In the genomic region with DNA sequence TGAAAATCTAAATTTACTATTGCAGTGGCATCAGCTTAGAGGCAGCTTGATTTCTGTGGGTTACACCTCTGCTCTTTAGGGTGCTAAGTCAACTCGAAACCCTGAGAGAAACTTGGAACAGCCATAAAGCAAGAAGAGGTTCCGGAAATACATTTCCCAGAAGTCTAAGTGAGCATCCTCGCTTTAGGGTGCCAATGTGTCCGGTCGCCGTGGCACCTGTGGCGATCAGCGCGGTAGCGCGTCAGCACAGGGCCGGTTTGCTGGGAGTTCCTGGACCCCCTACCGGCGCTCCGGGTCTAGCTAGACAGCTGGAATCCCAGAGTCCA, we compare ENCODE assay signal across 8 mouse cellular contexts. TPM values are rescaled to one million over a fixed set of nuclear protein-coding genes. Genes with fewer than 3 reads are reported as not detected.
A peak's percentile ranks its signal among the peaks of the same experiment; 100 is the strongest.
DNase-seq lines count a peak whose midpoint lies in the region; ATAC-seq and TF ChIP-seq lines count a peak whose summit lies in the region.

No protein-coding gene starts in this region.

- H3K27me3 ChIP-seq in erythroblast, embryonic 14.5 days (ENCODE audit: control insufficient read depth): peaks cover 3% of the 10 kb centered on the region
- H3K27me3 ChIP-seq in testis, adult 2 months (ENCODE audit: control insufficient read depth, insufficient read depth, low read length): no peaks in the 10 kb centered on the region
- H3K27me3 ChIP-seq in liver, embryonic 14.5 days (ENCODE audit: control insufficient read depth, insufficient read depth, low read length): no peaks in the 10 kb centered on the region

- TF ChIP-seq POLR2A in testis, adult 2 months (IDR thresholded peaks at IDR 0.05; ENCODE audit: control insufficient read depth, low read depth, low read length): no peak

- no peak for ATAC-seq in erythroblast, adult 5-6 weeks (replicated peaks; ENCODE audit: low FRiP score, poor library complexity, severe bottlenecking)
- no peak for ATAC-seq in liver, embryonic 14.5 days (ENCODE audit: insufficient read depth)
- ATAC-seq in megakaryocyte progenitor cell, adult 5-6 weeks (replicated peaks; ENCODE audit: poor library complexity): no peak

- H3K36me3 ChIP-seq in erythroblast, embryonic 14.5 days (ENCODE audit: control insufficient read depth): no peaks in the 10 kb centered on the region
- H3K36me3 ChIP-seq in testis, adult 2 months (ENCODE audit: control insufficient read depth, insufficient read depth, low read length): no peaks in the 10 kb centered on the region
- H3K36me3 ChIP-seq in liver, embryonic 14.5 days (replicated peaks; ENCODE audit: control insufficient read depth, insufficient read depth, low read depth): no peaks in the 10 kb centered on the region

- WGBS in liver, embryonic 14.5 days (ENCODE audit: insufficient replicate concordance): 10% methylated on average over 15 of the region's 15 CpGs

- peak overlapping the region; percentile 74 for H3K9ac ChIP-seq in liver, embryonic 14.5 days (replicated peaks)

- no peaks in the 10 kb centered on the region for H3K9me3 ChIP-seq in erythroblast, embryonic 14.5 days (ENCODE audit: control insufficient read depth, low read length)
- H3K9me3 ChIP-seq in liver, embryonic 14.5 days (ENCODE audit: control insufficient read depth, low read length): no peaks in the 10 kb centered on the region

- DNase-seq in testis, postnatal 14 days (ENCODE audit: low spot score): no peak
- no peak for DNase-seq in liver, embryonic 14.5 days (ENCODE audit: low read depth in 3 of 3, low spot score in 3 of 3)
- no peak for DNase-seq in right cerebral cortex, postnatal 10 days (ENCODE audit: low spot score in 2 of 2)
- DNase-seq in layer of hippocampus, adult 9-11 months: no peak

- H3K4me2 ChIP-seq in liver, embryonic 14.5 days (ENCODE audit: low read depth): peak overlapping the region; percentile 74

- peak overlapping the region; percentile 85 for H3K4me3 ChIP-seq in erythroblast, embryonic 14.5 days (replicated peaks)
- peak overlapping the region; percentile 94 for H3K4me3 ChIP-seq in testis, adult 2 months (ENCODE audit: control insufficient read depth, low read depth, low read length)
- H3K4me3 ChIP-seq in liver, embryonic 14.5 days (ENCODE audit: insufficient read depth in 1 of 2, low read depth in 2 of 2, low read length in 2 of 2): peak overlapping the region; percentile 72 to 93

- peaks cover 18% of the 10 kb centered on the region for H3K4me1 ChIP-seq in erythroblast, embryonic 14.5 days (ENCODE audit: control insufficient read depth)
- peaks cover 10% of the 10 kb centered on the region for H3K4me1 ChIP-seq in testis, adult 2 months (ENCODE audit: control insufficient read depth, insufficient read depth, low read length)
- H3K4me1 ChIP-seq in liver, embryonic 14.5 days (replicated peaks; ENCODE audit: control insufficient read depth in 2 of 2, insufficient read depth in 2 of 2, low read length in 1 of 2): peaks cover 2 to 10% of the 10 kb centered on the region in 2 experiments; a peak in 3 of 4 replicates

- peak overlapping the region; percentile 98 for H3K27ac ChIP-seq in testis, adult 2 months (ENCODE audit: control insufficient read depth, insufficient read depth, low read depth, low read length)
- no peak overlapping the region for H3K27ac ChIP-seq in liver, embryonic 14.5 days

- TF ChIP-seq CTCF in testis, adult 2 months (IDR thresholded peaks at IDR 0.05; ENCODE audit: control insufficient read depth, insufficient read depth, insufficient replicate concordance, low read depth, low read length): no peak
- TF ChIP-seq CTCF in liver, embryonic 14.5 days (IDR thresholded peaks at IDR 0.05; ENCODE audit: low read depth): no peak

- no peak for TF ChIP-seq EP300 in liver, embryonic 14.5 days (IDR thresholded peaks at IDR 0.05; ENCODE audit: low read depth)

RNA-seq across cellular contexts. Expression of a gene that starts 0.6 kb away (rescaled TPM):
- 0.03 TPM in 2 replicates for polyA plus RNA-seq in erythroblast, embryonic 14.5 days (2012)
- not detected in 2 replicates for total RNA-seq in erythroblast, adult 5-6 weeks (2015; ENCODE audit: low replicate concordance)
- total RNA-seq in erythroblast, adult 5-6 weeks (2017; ENCODE audit: low replicate concordance): 0.56 TPM in 1 of 2 replicates, not detected in the other
- polyA plus RNA-seq in testis, adult 2 months (2012; rRNA removed): 7.5 and 8.2 TPM in 2 replicates
- polyA plus RNA-seq in liver, embryonic 14.5 days (2012; rRNA removed): 0.54 and 0.80 TPM in 2 replicates
- polyA plus RNA-seq in liver, embryonic 14.5 days (2014; fragmentation: Nextera tagmentation; extraction: Ambion mirVana): 0.14 and 0.27 TPM in 2 replicates
- total RNA-seq in megakaryocyte progenitor cell, adult 5-6 weeks (2015): 0.37 and 1.1 TPM in 2 replicates
- total RNA-seq in megakaryocyte progenitor cell, adult 5-6 weeks (2017): 0.25 and 1.1 TPM in 2 replicates

RNA-seq across cellular contexts. Expression of a gene that starts 15.8 kb away (rescaled TPM):
- 22.8 and 28.8 TPM in 2 replicates for polyA plus RNA-seq in erythroblast, embryonic 14.5 days (2012)
- total RNA-seq in erythroblast, adult 5-6 weeks (2015; ENCODE audit: low replicate concordance): 45.0 and 92.0 TPM in 2 replicates
- 32.8 and 112 TPM in 2 replicates for total RNA-seq in erythroblast, adult 5-6 weeks (2017; ENCODE audit: low replicate concordance)
- 377 and 399 TPM in 2 replicates for polyA plus RNA-seq in testis, adult 2 months (2012; rRNA removed)
- 89.9 and 100 TPM in 2 replicates for polyA plus RNA-seq in liver, embryonic 14.5 days (2012; rRNA removed)
- 80.7 and 92.2 TPM in 2 replicates for polyA plus RNA-seq in liver, embryonic 14.5 days (2014; fragmentation: Nextera tagmentation; extraction: Ambion mirVana)
- total RNA-seq in megakaryocyte progenitor cell, adult 5-6 weeks (2015): 150 and 160 TPM in 2 replicates
- 123 and 179 TPM in 2 replicates for total RNA-seq in megakaryocyte progenitor cell, adult 5-6 weeks (2017)

RNA-seq across cellular contexts. Expression of a gene that starts 19.3 kb away (rescaled TPM):
- 39.9 and 103 TPM in 2 replicates for polyA plus RNA-seq in erythroblast, embryonic 14.5 days (2012)
- total RNA-seq in erythroblast, adult 5-6 weeks (2015; ENCODE audit: low replicate concordance): 97.4 and 99.3 TPM in 2 replicates
- total RNA-seq in erythroblast, adult 5-6 weeks (2017; ENCODE audit: low replicate concordance): 144 and 170 TPM in 2 replicates
- 107 and 115 TPM in 2 replicates for polyA plus RNA-seq in testis, adult 2 months (2012; rRNA removed)
- polyA plus RNA-seq in liver, embryonic 14.5 days (2012; rRNA removed): 42.5 and 92.3 TPM in 2 replicates
- polyA plus RNA-seq in liver, embryonic 14.5 days (2014; fragmentation: Nextera tagmentation; extraction: Ambion mirVana): 133 and 136 TPM in 2 replicates
- total RNA-seq in megakaryocyte progenitor cell, adult 5-6 weeks (2015): 145 and 150 TPM in 2 replicates
- 168 and 203 TPM in 2 replicates for total RNA-seq in megakaryocyte progenitor cell, adult 5-6 weeks (2017)

RNA-seq across cellular contexts. Expression of a gene that starts 41.0 kb away (rescaled TPM):
- polyA plus RNA-seq in erythroblast, embryonic 14.5 days (2012): 0.06 TPM in 1 of 2 replicates, not detected in the other
- not detected in 2 replicates for total RNA-seq in erythroblast, adult 5-6 weeks (2015; ENCODE audit: low replicate concordance)
- total RNA-seq in erythroblast, adult 5-6 weeks (2017; ENCODE audit: low replicate concordance): not detected in 2 replicates
- not detected in 2 replicates for polyA plus RNA-seq in testis, adult 2 months (2012; rRNA removed)
- not detected in 2 replicates for polyA plus RNA-seq in liver, embryonic 14.5 days (2012; rRNA removed)
- polyA plus RNA-seq in liver, embryonic 14.5 days (2014; fragmentation: Nextera tagmentation; extraction: Ambion mirVana): not detected in 2 replicates
- not detected in 2 replicates for total RNA-seq in megakaryocyte progenitor cell, adult 5-6 weeks (2015)
- total RNA-seq in megakaryocyte progenitor cell, adult 5-6 weeks (2017): not detected in 2 replicates

RNA-seq across cellular contexts. Expression of a gene that starts 44.1 kb away (rescaled TPM):
- 6.7 and 7.7 TPM in 2 replicates for polyA plus RNA-seq in erythroblast, embryonic 14.5 days (2012)
- 2.7 and 8.2 TPM in 2 replicates for total RNA-seq in erythroblast, adult 5-6 weeks (2015; ENCODE audit: low replicate concordance)
- total RNA-seq in erythroblast, adult 5-6 weeks (2017; ENCODE audit: low replicate concordance): 21.2 and 23.4 TPM in 2 replicates
- polyA plus RNA-seq in testis, adult 2 months (2012; rRNA removed): 4.3 and 5.6 TPM in 2 replicates
- 9.8 and 10.9 TPM in 2 replicates for polyA plus RNA-seq in liver, embryonic 14.5 days (2012; rRNA removed)
- 10.5 and 13.4 TPM in 2 replicates for polyA plus RNA-seq in liver, embryonic 14.5 days (2014; fragmentation: Nextera tagmentation; extraction: Ambion mirVana)
- 11.4 and 13.8 TPM in 2 replicates for total RNA-seq in megakaryocyte progenitor cell, adult 5-6 weeks (2015)
- 7.8 and 9.8 TPM in 2 replicates for total RNA-seq in megakaryocyte progenitor cell, adult 5-6 weeks (2017)
